Mouse (Mus musculus): Measurements from ENCODE around the gene Vti1a.

Gene Vti1a

DNA sequence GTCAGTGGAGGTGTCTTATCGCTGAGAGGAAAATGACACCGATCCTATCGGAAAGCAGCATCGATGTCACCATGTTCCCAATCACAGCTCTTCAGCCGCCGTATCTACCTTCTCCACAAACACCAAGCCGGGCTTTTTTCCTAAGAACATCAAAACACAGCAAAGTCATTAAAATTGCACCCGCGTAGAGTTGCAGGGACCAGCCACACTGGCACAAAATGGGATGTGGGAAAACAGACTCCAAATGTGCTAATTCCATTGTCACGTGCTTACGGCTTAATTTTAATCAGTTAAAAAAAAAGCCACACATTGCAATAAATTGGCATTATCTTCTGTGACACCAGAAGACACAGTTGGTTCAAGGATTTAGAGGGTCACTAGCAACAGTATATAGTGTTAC is 95.3 kb downstream of the Vti1a start:
- POLR2A ChIA-PET = no interaction called here
- CTCF ChIA-PET = no interaction called here

- ChIA-PET CTCF (no interaction called here), POLR2A (no interaction called here)
Measured at GRCm38 (mm10) chr19:55411894-55412293, 95.8 kb downstream of the Vti1a start.

GRCm38 (mm10) chr19:55414050-55414449 is 98.0 kb downstream of the Vti1a start:
- CTCF ChIA-PET = interaction anchor here (0.6 to 1.2 kb wide), 7 partner anchors 26 to 793 kb away, joined by 3 to 5 read pairs (median 3); no protein-coding TSS in a partner anchor

GRCm38 (mm10) chr19:55418756-55419155 is 102.7 kb downstream of the Vti1a start:
- CTCF ChIA-PET = no interaction called here
- POLR2A ChIA-PET = no interaction called here

More at GRCm38 (mm10) chr19:55414050-55414449, 98.0 kb downstream of the Vti1a start:
- POLR2A ChIA-PET = interaction anchor here in 1 of 4 experiments (0.7 kb wide), 1 partner anchor 305 kb away, joined by 3 read pairs; no protein-coding TSS in a partner anchor

- ChIA-PET CTCF (interaction anchor here in 2 of 4 experiments (0.6 to 0.8 kb wide), 2 partner anchors 10 to 221 kb away, joined by 4 to 11 read pairs; no protein-coding TSS in a partner anchor), POLR2A (interaction anchor here in 1 of 4 experiments (0.8 kb wide), 1 partner anchor 35 kb away, joined by 3 read pairs; no protein-coding TSS in a partner anchor)
Measured at GRCm38 (mm10) chr19:55419961-55420360, 103.9 kb downstream of the Vti1a start.

- ChIA-PET POLR2A (interaction anchor here in 3 of 4 experiments (0.5 to 0.8 kb wide), 3 partner anchors 8 to 520 kb away, joined by 3 read pairs; no protein-coding TSS in a partner anchor), CTCF (interaction anchor here in 1 of 4 experiments (1.6 kb wide), 1 partner anchor 124 kb away, joined by 4 read pairs; no protein-coding TSS in a partner anchor)
Measured at GRCm38 (mm10) chr19:55421816-55422215, 105.7 kb downstream of the Vti1a start.

DNA sequence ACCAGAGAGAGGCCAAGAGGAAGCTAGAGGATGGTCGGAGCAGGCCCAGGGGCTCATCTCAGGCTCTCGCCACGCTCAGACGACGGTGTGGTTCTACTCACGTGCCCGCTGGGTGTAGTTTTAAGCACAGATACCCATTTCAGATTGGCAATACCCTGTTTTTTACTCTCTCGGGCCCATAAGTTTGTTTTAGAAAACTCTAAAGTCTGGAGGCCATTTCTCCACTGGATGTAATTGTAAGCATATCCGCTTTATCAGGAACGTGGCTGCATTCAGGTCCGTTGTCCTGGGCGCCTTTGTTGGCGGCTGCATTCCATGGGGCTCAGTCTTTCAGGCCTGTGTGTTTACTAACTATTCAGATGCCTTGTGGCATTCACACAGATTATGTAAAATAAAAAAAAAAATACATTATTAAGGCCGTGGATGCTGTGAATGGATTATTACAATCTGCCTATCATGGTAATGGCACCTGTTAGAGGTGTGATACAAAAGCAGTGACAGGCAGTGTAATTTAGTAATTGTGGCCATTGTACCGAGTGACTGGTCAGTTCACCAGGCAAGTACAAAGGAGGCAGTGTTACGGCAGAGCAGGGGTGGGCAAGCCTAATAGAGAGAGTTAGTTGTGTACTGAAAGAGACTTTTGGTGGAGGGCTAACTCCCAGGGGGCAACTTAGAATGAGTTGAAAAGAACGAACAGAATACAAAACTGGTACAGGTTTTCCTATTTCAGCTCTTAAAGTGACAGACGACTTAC is 106.4 kb downstream of the Vti1a start:
- ChIA-PET CTCF (interaction anchor here in 1 of 4 experiments (1.6 kb wide), 1 partner anchor 123 kb away, joined by 4 read pairs; no protein-coding TSS in a partner anchor), POLR2A (interaction anchor here in 2 of 4 experiments (0.5 to 0.8 kb wide), 2 partner anchors 7 to 322 kb away, joined by 3 read pairs; no protein-coding TSS in a partner anchor)

DNA sequence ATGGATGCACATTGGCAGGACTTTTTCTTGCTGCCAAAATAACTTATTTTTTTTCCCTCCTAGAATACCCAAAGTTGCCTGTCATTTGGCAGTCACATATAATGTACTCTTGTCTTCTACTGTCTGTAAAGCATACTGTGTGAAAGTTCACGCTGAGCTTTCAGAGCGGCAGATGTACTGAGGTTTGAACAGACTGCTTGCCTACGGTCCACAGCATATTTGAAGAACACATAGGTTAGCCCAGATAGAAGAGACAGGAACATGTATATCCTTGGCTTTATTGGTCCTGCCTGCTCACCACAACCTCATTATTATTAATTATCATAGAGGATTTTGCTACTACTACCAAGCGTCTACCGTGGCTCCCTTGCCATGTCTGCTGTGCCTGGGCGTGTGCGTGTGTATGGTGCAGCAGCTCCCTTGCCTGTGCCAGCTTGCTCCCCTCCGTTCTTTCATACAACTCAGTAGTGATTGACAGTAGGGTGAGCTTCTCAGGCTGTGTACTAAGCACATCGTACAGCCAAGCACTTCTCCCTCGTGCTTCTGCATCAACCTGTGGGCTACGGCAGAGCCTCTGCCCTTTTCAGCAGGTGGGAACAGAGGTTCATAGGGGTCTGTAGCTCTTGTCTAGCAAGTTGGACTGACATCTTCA is 107.1 kb downstream of the Vti1a start:
- ChIA-PET CTCF (no interaction called here), POLR2A (interaction anchor here in 1 of 4 experiments (0.7 kb wide), 1 partner anchor 103 kb away, joined by 4 read pairs; no protein-coding TSS in a partner anchor)

DNA sequence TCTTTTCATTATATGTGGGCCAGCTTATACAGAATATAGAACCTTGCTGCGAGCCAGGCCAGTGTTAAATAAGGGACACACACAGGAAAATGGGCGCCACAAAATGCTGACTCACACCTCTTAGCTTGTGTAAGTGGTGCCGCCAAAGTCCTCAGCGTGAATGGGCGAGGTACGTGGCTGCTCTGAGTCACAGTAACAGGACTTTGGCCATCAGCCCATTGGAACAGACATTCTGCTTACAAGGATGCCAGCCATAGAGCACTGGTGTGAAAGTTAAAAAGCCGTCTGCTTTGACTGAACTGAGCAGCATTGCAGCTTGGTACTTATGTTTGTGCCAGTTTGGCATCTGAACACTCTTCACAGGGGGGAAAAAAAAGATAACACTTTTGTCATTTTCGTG is 107.9 kb downstream of the Vti1a start:
- CTCF ChIA-PET = interaction anchor here in 1 of 4 experiments (0.6 kb wide), 1 partner anchor 114 kb away, joined by 4 read pairs; no protein-coding TSS in a partner anchor
- POLR2A ChIA-PET = interaction anchor here in 1 of 4 experiments (0.7 kb wide), 2 partner anchors 104 to 640 kb away, joined by 3 to 4 read pairs; no protein-coding TSS in a partner anchor

GRCm38 (mm10) chr19:55424507-55424906 is 108.4 kb downstream of the Vti1a start:
- POLR2A ChIA-PET = interaction anchor here in 1 of 4 experiments (0.7 kb wide), 1 partner anchor 639 kb away, joined by 3 read pairs; no protein-coding TSS in a partner anchor
- CTCF ChIA-PET = interaction anchor here in 1 of 4 experiments (0.6 kb wide), 1 partner anchor 113 kb away, joined by 4 read pairs; no protein-coding TSS in a partner anchor

- POLR2A ChIA-PET = interaction anchor here in 1 of 4 experiments (0.7 kb wide), 1 partner anchor 11 kb away, joined by 3 read pairs; no protein-coding TSS in a partner anchor
Measured at GRCm38 (mm10) chr19:55440306-55440705, 124.2 kb downstream of the Vti1a start.

DNA sequence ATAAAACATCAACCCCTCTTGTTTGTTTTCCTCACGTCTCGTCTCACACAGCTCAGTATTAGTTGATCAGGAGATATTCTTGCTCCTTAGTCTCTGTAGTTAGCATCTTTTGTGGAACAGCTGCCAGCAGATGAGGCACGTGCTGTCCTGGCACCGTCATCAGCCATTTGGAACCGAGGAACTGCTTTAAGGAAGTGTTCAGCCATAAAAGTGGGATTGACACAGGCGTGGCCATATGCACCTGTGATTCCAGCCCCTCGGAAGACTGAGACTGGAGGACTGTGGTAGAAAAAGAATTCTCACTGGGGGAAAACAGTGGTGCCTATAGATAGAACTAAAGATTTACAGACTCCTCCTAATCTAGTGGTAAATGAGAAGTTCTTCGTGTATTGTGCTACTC is 127.5 kb downstream of the Vti1a start:
- ChIA-PET POLR2A (no interaction called here), CTCF (no interaction called here)

More at GRCm38 (mm10) chr19:55440306-55440705, 124.2 kb downstream of the Vti1a start:
- CTCF ChIA-PET = no interaction called here

- POLR2A ChIA-PET = interaction anchor here (0.6 to 0.8 kb wide), 6 partner anchors 8 to 1546 kb away, joined by 3 to 5 read pairs (median 4); no protein-coding TSS in a partner anchor
- CTCF ChIA-PET = interaction anchor here in 1 of 4 experiments (0.5 kb wide), 2 partner anchors 116 to 466 kb away, joined by 3 to 4 read pairs; no protein-coding TSS in a partner anchor
Measured at GRCm38 (mm10) chr19:55449084-55449483, 133.0 kb downstream of the Vti1a start.

DNA sequence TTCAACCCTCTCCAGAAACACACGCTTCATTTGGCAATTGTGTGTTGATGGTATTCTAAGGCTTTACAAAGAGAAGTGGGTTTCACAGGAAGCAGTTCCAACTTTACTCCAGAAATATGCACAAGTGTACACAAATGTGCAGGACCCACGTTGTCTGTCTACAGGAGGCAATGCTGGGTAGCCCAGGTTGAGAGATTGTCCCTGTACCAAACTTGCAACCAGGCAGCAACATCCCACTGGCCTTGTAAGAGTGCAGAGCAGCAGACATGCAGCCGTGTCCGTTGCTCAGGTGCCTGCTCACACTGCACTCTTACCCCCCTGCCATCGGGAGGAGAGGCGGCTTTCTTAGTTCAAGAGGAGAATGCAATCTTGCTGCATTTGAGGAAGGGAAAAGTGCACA is 133.4 kb downstream of the Vti1a start:
- CTCF ChIA-PET = interaction anchor here in 1 of 4 experiments (0.5 kb wide), 2 partner anchors 117 to 466 kb away, joined by 3 to 4 read pairs; no protein-coding TSS in a partner anchor
- POLR2A ChIA-PET = interaction anchor here in 1 of 4 experiments (0.6 to 0.8 kb wide), 2 partner anchors 8 to 146 kb away, joined by 3 to 5 read pairs; no protein-coding TSS in a partner anchor

DNA sequence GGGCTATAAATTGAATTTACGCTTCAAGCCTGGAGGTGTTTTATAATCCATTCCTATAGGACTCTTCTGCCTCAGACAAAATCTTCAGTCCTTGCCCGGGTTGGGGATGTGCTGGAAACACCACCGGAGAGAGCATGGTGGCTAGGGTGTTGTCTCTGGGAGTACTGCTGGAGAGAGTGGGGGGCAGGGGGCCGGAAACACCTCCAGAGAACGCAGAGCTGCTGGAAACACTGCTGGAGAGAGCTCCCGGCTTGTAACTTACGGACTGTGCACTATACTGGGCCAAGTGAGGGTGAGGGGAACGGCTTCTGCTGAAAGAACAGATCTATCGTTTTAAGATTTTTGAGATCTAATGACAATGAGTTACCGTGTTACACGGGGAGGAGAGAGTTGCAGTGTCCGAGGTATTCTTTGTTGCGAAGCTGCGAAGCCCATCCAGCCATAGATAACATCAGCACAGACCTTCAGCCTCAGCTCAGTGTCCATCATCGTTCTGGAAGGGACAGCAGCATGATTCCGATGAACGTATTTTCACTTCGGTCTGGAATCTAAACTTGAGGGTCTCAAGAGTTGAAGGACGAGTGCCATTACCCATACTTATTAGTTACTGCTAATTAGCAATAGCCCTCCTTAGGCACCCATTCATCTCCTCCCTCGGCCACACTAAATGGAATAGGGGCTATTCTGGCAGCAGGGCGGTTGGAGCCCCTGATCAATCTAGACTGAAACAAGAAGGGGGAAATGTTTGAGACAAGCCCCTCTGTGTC is 140.4 kb downstream of the Vti1a start:
- ChIA-PET CTCF (interaction anchor here in 1 of 4 experiments (1.1 kb wide), 1 partner anchor 10 kb away, joined by 3 read pairs; no protein-coding TSS in a partner anchor), POLR2A (interaction anchor here in 1 of 4 experiments (0.5 to 1.9 kb wide), 5 partner anchors 7 to 797 kb away, joined by 3 to 5 read pairs (median 3); no protein-coding TSS in a partner anchor)

DNA sequence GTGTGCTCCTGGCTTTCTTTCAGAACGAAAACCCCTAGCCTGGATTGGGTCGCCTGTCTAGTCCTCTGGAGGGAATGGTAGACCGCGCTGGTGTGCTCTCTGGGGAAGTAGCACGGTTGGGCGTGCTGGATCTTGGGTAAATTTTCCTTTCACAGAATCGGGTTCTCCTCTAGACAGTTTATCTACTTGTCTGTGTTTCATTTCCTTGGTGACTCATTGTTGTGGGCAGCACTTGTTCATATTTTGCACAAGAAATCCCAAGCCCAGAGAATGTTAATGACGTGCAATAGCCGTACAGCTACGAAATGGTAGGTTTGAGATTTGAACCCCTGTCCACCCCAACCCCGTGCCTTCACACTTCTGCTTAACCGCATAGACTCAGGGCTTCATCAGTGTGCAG is 145.9 kb downstream of the Vti1a start:
- POLR2A ChIA-PET = interaction anchor here in 1 of 4 experiments (0.6 to 1.0 kb wide), 2 partner anchors 15 to 19 kb away, joined by 3 read pairs; no protein-coding TSS in a partner anchor
- CTCF ChIA-PET = no interaction called here

- CTCF ChIA-PET = no interaction called here
- POLR2A ChIA-PET = no interaction called here
Measured at GRCm38 (mm10) chr19:55463670-55464069, 147.6 kb downstream of the Vti1a start.

Measured in embryonic stem cell, embryonic (primary cell).